Mouse (Mus musculus): ENCODE measurements around the gene Shmt2. TPM values are rescaled to one million over a fixed set of nuclear protein-coding genes. Genes with fewer than 3 reads are reported as not detected.

The Shmt2 gene
- total RNA-seq, 1 experiment, result 169 TPM

DNA sequence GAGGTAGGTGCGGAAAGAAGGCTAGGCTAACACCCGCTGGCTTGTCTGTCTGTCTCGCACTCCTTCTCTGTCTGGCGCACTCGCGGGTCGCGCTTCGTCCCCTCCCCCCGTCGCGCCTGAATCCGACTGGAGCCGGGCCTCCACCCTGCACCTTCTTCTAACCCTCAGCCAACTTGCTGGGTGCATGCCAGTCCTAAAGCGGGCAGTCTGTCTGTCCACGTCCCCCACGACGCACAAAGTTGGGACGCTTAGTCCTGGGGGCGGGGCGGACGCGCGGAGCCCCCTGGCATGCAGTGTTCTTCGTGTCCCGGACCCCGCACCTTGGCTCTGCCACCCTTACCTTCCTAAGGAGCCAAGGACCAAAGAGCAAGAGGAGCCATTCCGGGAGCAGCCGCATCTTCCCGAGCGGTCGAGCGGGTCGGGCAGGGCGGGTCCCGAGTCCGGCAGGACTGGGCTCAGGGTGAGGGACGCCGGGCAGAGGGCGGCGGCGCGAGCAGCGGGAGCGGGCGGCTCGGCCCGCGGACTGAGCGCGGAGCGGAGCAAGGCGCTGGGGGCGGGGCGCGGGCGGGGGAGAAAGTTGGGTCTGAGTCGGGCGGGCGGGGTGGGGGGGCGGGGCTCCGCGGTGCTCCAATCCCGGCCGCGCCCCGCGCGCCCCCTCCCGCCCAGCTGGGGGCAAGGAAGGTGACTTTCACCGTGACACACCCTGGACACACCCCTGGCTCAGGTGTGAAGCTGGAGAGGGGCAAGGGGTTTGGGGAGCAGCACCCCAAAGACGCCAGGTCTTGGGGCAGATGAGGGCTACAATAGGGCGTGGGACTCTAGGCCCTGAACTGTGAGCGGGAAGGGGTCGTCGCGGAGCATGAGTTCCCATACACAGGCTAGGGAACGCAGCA is 12.0 kb upstream of the Shmt2 start, which contains the start of gene Nxph4:
Nxph4 (minus strand) TSS at position 524 of the 893 bp plus-strand sequence.
- peaks cover 1 to 31% of the 10 kb centered on the region in 2 experiments; a peak in 2 of 4 replicates for H3K4me1 ChIP-seq (ENCODE audit: control insufficient read depth in 2 of 2, insufficient read depth in 2 of 2, low read length in 2 of 2, poor library complexity in 1 of 2)
- H3K27ac ChIP-seq (ENCODE audit: insufficient read depth, low read depth, low read length, poor library complexity, severe bottlenecking), result no peak within 1 kb of the TSS
- TF ChIP-seq ZNF384 (IDR thresholded peaks at IDR 0.05; ENCODE audit: low read depth, low read length) (no peak), CHD2 (IDR thresholded peaks at IDR 0.05; ENCODE audit: low read depth, low read length) (no peak), ZC3H11A (IDR thresholded peaks at IDR 0.05; ENCODE audit: borderline replicate concordance, low read depth, low read length) (no peak), MAFK (IDR thresholded peaks at IDR 0.05; ENCODE audit: insufficient read depth, low read depth, low read length) (no peak), HCFC1 (IDR thresholded peaks at IDR 0.05; ENCODE audit: borderline replicate concordance, insufficient read depth, low read length) (no peak)
- H3K9ac ChIP-seq (ENCODE audit: insufficient read depth, low read depth, low read length, poor library complexity, severe bottlenecking), result peak within 1 kb of the TSS; percentile 48; the same call in 1 of the 2 replicates
- in situ Hi-C loops (cut with MboI; ENCODE audit: low sequenced_read_pairs in 2 of 2, unreplicated experiment in 2 of 2), result no loop called here
- H3K36me3 ChIP-seq (ENCODE audit: control insufficient read depth, insufficient read depth, low read length, poor library complexity, severe bottlenecking), result no peaks in the 10 kb centered on the region; the same call in 1 of the 2 replicates
- peak within 1 kb of the TSS; percentile 73 for H3K4me3 ChIP-seq (ENCODE audit: insufficient read depth in 1 of 2, low read depth in 1 of 2, low read length in 2 of 2, poor library complexity in 1 of 2, severe bottlenecking in 1 of 2)
- no peaks in the 10 kb centered on the region for H3K9me3 ChIP-seq (ENCODE audit: control insufficient read depth, insufficient read depth, low read depth, low read length)
- no peak for DNase-seq (ENCODE audit: low read depth, low spot score)

DNA sequence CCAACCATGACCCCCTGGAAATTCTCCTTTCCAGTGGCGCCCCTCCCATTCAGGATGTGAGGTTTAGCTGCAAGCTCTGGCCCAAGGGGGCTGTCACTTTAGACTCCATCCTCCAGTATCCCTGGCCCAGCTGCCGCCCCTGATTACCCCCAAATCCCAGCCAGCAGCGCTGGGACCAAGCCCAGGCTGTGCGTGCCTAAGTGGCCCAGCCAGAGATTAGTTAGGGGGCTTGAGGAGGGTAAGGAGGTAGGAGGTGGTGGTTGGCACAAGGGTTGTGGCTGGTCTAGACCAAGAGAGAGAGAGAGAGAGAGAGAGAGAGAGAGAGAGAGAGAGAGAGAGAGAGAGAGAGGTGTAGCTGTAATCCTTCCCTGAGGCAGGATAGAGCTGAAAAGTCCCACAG is 9.3 kb upstream of the Shmt2 start:
- in situ Hi-C loops (cut with MboI; ENCODE audit: low sequenced_read_pairs in 2 of 2, unreplicated experiment in 2 of 2), result no loop called here
- Histone ChIP-seq H3K36me3 (ENCODE audit: control insufficient read depth, insufficient read depth, low read length, poor library complexity, severe bottlenecking) (no peaks in the 10 kb centered on the region), H3K9ac (ENCODE audit: insufficient read depth, low read depth, low read length, poor library complexity, severe bottlenecking) (no peak overlapping the region), H3K4me3 (ENCODE audit: insufficient read depth in 1 of 2, low read depth in 1 of 2, low read length in 2 of 2, poor library complexity in 1 of 2, severe bottlenecking in 1 of 2) (no peak overlapping the region), H3K27ac (ENCODE audit: insufficient read depth, low read depth, low read length, poor library complexity, severe bottlenecking) (no peak overlapping the region), H3K4me1 (ENCODE audit: control insufficient read depth in 2 of 2, insufficient read depth in 2 of 2, low read length in 2 of 2, poor library complexity in 1 of 2) (peaks cover 1 to 20% of the 10 kb centered on the region in 2 experiments; a peak in 2 of 4 replicates), H3K9me3 (ENCODE audit: control insufficient read depth, insufficient read depth, low read depth, low read length) (no peaks in the 10 kb centered on the region)
- no peak for DNase-seq (ENCODE audit: low read depth, low spot score)
- no peak for TF ChIP-seq MAFK (IDR thresholded peaks at IDR 0.05; ENCODE audit: insufficient read depth, low read depth, low read length)
- TF ChIP-seq CHD2 (IDR thresholded peaks at IDR 0.05; ENCODE audit: low read depth, low read length), result no peak
- no peak for TF ChIP-seq ZC3H11A (IDR thresholded peaks at IDR 0.05; ENCODE audit: borderline replicate concordance, low read depth, low read length)
- no peak for TF ChIP-seq ZNF384 (IDR thresholded peaks at IDR 0.05; ENCODE audit: low read depth, low read length)

DNA sequence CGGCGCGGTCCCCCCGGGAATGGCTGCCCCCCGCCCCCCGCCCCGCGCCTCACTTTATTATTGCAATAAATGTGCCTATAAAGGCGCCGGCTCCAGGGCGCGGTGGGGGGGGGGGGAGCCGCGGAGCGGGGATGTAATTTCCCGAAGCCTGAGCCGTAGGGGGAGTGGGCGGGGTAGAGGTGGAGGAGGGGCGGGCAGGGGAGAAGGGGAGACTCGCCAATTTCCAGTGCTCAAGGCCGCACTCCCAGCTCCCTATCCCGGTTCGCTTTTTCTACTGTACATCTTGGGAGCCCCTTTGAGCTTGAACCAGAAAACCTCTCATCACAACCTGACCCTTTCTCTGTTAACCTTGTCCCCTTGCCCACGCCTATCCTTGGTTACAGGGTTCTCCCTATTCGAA is 8.7 kb upstream of the Shmt2 start:
- in situ Hi-C loops (cut with MboI; ENCODE audit: low sequenced_read_pairs in 2 of 2, unreplicated experiment in 2 of 2), result no loop called here
- no peaks in the 10 kb centered on the region for H3K9me3 ChIP-seq (ENCODE audit: control insufficient read depth, insufficient read depth, low read depth, low read length)
- H3K4me1 ChIP-seq (ENCODE audit: control insufficient read depth in 2 of 2, insufficient read depth in 2 of 2, low read length in 2 of 2, poor library complexity in 1 of 2), result peaks cover 1 to 17% of the 10 kb centered on the region in 2 experiments; a peak in 2 of 4 replicates
- no peak overlapping the region for H3K9ac ChIP-seq (ENCODE audit: insufficient read depth, low read depth, low read length, poor library complexity, severe bottlenecking)
- no peaks in the 10 kb centered on the region for H3K36me3 ChIP-seq (ENCODE audit: control insufficient read depth, insufficient read depth, low read length, poor library complexity, severe bottlenecking)
- TF ChIP-seq HCFC1 (IDR thresholded peaks at IDR 0.05; ENCODE audit: borderline replicate concordance, insufficient read depth, low read length) (no peak), MAFK (IDR thresholded peaks at IDR 0.05; ENCODE audit: insufficient read depth, low read depth, low read length) (no peak), CHD2 (IDR thresholded peaks at IDR 0.05; ENCODE audit: low read depth, low read length) (no peak), ZC3H11A (IDR thresholded peaks at IDR 0.05; ENCODE audit: borderline replicate concordance, low read depth, low read length) (no peak), ZNF384 (IDR thresholded peaks at IDR 0.05; ENCODE audit: low read depth, low read length) (no peak)
- no peak overlapping the region; a peak in 1 of 4 replicates for H3K4me3 ChIP-seq (ENCODE audit: insufficient read depth in 1 of 2, low read depth in 1 of 2, low read length in 2 of 2, poor library complexity in 1 of 2, severe bottlenecking in 1 of 2)
- no peak for DNase-seq (ENCODE audit: low read depth, low spot score)
- no peak overlapping the region for H3K27ac ChIP-seq (ENCODE audit: insufficient read depth, low read depth, low read length, poor library complexity, severe bottlenecking)

DNA sequence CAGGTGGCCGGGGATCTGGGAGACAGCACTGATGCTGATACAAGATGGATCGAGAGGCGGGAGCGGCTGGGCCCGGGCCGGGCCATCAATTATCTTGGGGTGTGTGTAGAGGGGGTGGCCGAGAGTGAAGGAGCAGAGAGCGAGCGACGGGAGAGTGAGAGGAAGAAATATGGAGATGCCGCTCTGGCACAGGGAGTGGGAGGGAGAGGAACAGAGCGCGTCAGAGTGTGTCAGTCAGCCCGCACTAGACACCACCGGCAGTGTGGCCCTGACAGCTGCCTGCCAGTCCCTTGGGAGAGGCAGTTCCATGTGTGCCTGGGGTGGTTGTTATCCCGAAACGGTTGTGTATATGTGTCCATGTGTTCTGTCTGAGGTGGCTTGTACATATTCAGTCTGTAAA is 5.2 kb upstream of the Shmt2 start:
- Histone ChIP-seq H3K27ac (ENCODE audit: insufficient read depth, low read depth, low read length, poor library complexity, severe bottlenecking) (no peak overlapping the region), H3K4me1 (ENCODE audit: control insufficient read depth in 2 of 2, insufficient read depth in 2 of 2, low read length in 2 of 2, poor library complexity in 1 of 2) (peaks cover 0 to 17% of the 10 kb centered on the region in 2 experiments; a peak in 2 of 4 replicates)

More for the DNA sequence above, 5.2 kb upstream of the Shmt2 start:
- TF ChIP-seq HCFC1 (IDR thresholded peaks at IDR 0.05; ENCODE audit: borderline replicate concordance, insufficient read depth, low read length) (no peak), CHD2 (IDR thresholded peaks at IDR 0.05; ENCODE audit: low read depth, low read length) (no peak), ZNF384 (IDR thresholded peaks at IDR 0.05; ENCODE audit: low read depth, low read length) (no peak), MAFK (IDR thresholded peaks at IDR 0.05; ENCODE audit: insufficient read depth, low read depth, low read length) (no peak), ZC3H11A (IDR thresholded peaks at IDR 0.05; ENCODE audit: borderline replicate concordance, low read depth, low read length) (no peak)
- H3K9ac ChIP-seq (ENCODE audit: insufficient read depth, low read depth, low read length, poor library complexity, severe bottlenecking), result no peak overlapping the region
- no peak overlapping the region for H3K4me3 ChIP-seq (ENCODE audit: insufficient read depth in 1 of 2, low read depth in 1 of 2, low read length in 2 of 2, poor library complexity in 1 of 2, severe bottlenecking in 1 of 2)
- H3K36me3 ChIP-seq (ENCODE audit: control insufficient read depth, insufficient read depth, low read length, poor library complexity, severe bottlenecking), result no peaks in the 10 kb centered on the region
- in situ Hi-C loops (cut with MboI; ENCODE audit: low sequenced_read_pairs in 2 of 2, unreplicated experiment in 2 of 2), result no loop called here
- no peaks in the 10 kb centered on the region for H3K9me3 ChIP-seq (ENCODE audit: control insufficient read depth, insufficient read depth, low read depth, low read length)
- DNase-seq (ENCODE audit: low read depth, low spot score), result no peak

All from ES-E14 (cell line).